Mouse (Mus musculus) kidney, postnatal 25 days (tissue): Measurements from ENCODE around the gene Gm21783.
"Not testable (repeated sequence)": the region's sequence is repeated elsewhere in the genome, so short reads cannot be mapped to it uniquely, and the experiment has no call there.

Experiments
- DNase-seq, 2 experiments: peaks; one replicate each; pipeline ENCODE4 v3.0.0; 2021; ENCODE audit warnings: mixed read lengths in 2 of 2

Gene Gm21783

GRCm38 (mm10) chrY:44981163-44981562, at the start of gene Gm21783:
Gene Gm21783, minus strand, starts transcription at chrY:44981263.
- not testable (repeated sequence) for DNase-seq
